Mouse (Mus musculus) urinary bladder, postnatal 14 days (tissue): ENCODE measurements around the gene Tmem9b.

Experiments
- DNase-seq: peaks from one replicate; pipeline ENCODE4 v3.0.0; 2021; ENCODE audit warnings: low spot score

The Tmem9b gene

GRCm38 (mm10) chr7:109686585-109687128 lies 66.0 kb downstream of the Tmem9b start:
- no peak for DNase-seq
